Mouse (Mus musculus) MEL (cell line): Measurements from ENCODE around the gene Gm15155.

Experiments used
- CTCF ChIP-seq, 3 experiments: IDR thresholded peaks in 2 of 3; conservative IDR thresholded peaks in 1 of 3; 2 replicates each; pipeline ENCODE4 v1.5.1; 2011 to 2012; ENCODE audit warnings: low read length in 3 of 3, low read depth in 2 of 3, mild to moderate bottlenecking in 2 of 3, improper control_type of control experiment in 1 of 3, inconsistent platforms in 1 of 3, mixed read lengths in 1 of 3, moderate library complexity in 1 of 3; ENCODE audit not compliant: control insufficient read depth in 1 of 3, insufficient read depth in 1 of 3, poor library complexity in 1 of 3, severe bottlenecking in 1 of 3
- EP300 ChIP-seq, 2 experiments: IDR thresholded peaks; 2 replicates each; pipeline ENCODE4 v1.6.1; 2011; ENCODE audit warnings: improper control_type of control experiment in 2 of 2, low read length in 2 of 2, low read depth in 1 of 2, mild to moderate bottlenecking in 1 of 2
- HCFC1 ChIP-seq: IDR thresholded peaks from 2 replicates; pipeline ENCODE4 v1.6.1; 2012; ENCODE audit warnings: low read depth, mild to moderate bottlenecking, inconsistent platforms, low read length, improper control_type of control experiment, moderate library complexity
- NRF1 ChIP-seq: IDR thresholded peaks from 2 replicates; pipeline ENCODE4 v1.6.1; 2014; ENCODE audit warnings: low read depth, mild to moderate bottlenecking, inconsistent platforms, low read length, improper control_type of control experiment, moderate library complexity; ENCODE audit not compliant: poor library complexity, insufficient read depth, severe bottlenecking
- ZKSCAN1 ChIP-seq: IDR thresholded peaks from 2 replicates; pipeline ENCODE4 v1.6.1; 2012; ENCODE audit warnings: low read depth, mild to moderate bottlenecking, inconsistent platforms, low read length, improper control_type of control experiment, moderate library complexity

DNA sequence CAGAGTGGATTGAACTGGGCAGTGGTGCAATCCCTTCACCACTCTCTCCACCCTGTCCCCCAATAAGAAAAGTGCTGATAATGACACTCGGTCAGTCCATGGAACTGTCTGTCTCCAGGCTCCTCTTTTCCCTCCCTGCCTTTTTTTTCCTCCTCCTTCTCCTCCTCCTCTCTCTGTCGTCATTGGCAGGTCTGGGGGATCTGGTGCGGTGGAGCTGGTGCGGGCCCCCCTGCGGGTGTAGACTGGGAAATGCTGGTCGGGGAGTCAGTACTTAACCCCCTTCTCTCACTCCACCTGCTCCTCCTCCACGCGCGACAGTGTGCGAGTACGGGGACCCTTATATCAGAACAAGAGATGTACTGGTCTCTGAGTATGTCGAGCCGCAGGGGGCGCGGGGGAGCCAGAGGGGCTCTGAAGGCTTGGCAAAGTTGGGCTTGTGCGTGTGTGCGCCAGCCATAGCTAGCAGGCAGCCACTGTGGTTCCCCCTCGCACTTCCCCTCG, at the start of gene Gm15155:
- TF ChIP-seq CTCF (IDR thresholded peaks at IDR 0.05 in 2 of 3, conservative IDR thresholded peaks at IDR 0.05 in 1 of 3; ENCODE audit: control insufficient read depth in 1 of 3, insufficient read depth in 1 of 3, low read depth in 2 of 3, low read length in 3 of 3, poor library complexity in 1 of 3, severe bottlenecking in 1 of 3) (no peak), NRF1 (no peak), EP300 (IDR thresholded peaks at IDR 0.05; ENCODE audit: low read depth in 1 of 2, low read length in 2 of 2) (no peak), ZKSCAN1 (no peak), HCFC1 (no peak)
